Mouse (Mus musculus) adrenal gland, postnatal 36 days (tissue): ENCODE data around the gene Cfap73. TPM values are rescaled to one million over a fixed set of nuclear protein-coding genes. Genes with fewer than 3 reads are reported as not detected.

ENCODE experiments used
- DNase-seq, 2 experiments: peaks; one replicate each; pipeline ENCODE4 v3.0.0; 2021; ENCODE audit warnings: mixed read lengths in 1 of 2
- long read RNA-seq, 2 experiments: library from polyadenylated mRNA; stranded (forward); transcript quantifications; one replicate each; pipeline ENCODE4 v2.0.0; 2021; ENCODE audit warnings: borderline sequencing depth in 2 of 2
- total RNA-seq, 2 experiments: library from RNA; stranded (reverse); gene quantifications; 2 replicates each; pipeline ENCODE4 v1.2.3; 2021

The Cfap73 gene
- 1 to 10 TPM in 1 of 2 experiments, not detected in 1; 2.0 TPM for total RNA-seq
- long read RNA-seq, experiment 1, partial matches to known transcripts = 3 of 4 reads
- long read RNA-seq, experiment 1, other reads (novel, unspliced or antisense) = 1 of 4 reads
- long read RNA-seq, experiment 2 = 0 reads

DNA sequence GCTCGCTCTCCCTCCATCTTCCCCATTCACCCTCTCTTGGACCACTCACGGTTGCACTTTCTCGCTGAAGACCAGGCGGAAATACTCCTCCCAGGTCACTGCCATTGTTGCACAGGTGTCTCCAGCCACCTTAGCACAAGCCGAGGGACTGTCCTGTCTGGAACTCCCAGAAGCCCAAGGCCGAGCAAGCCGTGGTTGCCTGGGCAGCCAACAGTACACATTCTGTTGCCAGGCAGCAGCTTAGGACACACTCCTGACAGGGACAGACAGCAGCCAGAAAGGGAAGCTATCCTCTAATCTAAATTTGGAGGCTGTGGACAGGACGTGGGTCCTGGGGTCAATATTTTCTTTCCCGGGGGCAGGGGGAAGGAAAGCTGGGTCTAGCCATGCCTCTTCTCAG lies at the start of gene Cfap73:
Gene Cfap73 (minus strand): TSS at position 105 of the 400 bp plus-strand sequence.
- peak; percentile 74 to 79 for DNase-seq

DNA sequence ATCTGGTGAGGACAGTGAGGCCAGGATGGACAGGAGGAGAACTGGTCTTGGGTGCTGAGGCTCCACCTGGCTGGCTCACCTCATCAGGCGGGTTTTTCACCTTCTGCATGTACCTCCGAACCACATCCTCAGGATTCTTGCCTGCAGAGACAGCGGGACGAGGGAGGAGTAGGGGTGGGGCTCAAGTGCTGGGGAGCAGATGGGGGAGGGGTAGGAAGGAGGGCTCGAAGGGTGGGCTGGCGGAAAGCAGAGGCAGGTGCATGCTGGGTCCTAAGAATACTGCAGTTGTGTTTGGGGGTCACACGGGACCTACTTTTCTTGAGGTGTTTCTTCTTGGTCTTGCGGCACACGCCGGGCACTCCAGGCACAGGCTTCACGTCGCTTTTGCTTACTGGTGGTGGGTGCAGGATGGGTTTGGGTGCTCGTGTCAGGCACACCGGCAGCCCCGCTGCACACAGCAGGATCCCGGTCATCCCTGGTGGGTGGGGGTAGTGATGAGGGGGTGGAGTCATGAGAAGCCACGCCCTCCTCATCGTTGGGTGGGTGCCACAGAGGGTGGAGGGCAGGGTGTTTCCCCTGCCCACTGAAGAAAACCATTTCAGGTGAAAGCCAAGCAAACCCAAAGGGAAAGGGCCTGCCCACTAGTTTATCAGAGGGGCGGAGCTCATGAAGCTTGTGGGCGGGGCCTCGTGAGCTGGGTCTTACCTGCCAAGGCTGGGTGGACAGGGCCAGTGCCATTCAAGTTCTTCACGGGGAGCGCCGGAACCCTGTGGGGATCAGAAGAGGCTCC lies 49.1 kb upstream of the Cfap73 start:
- DNase-seq = no peak

DNA sequence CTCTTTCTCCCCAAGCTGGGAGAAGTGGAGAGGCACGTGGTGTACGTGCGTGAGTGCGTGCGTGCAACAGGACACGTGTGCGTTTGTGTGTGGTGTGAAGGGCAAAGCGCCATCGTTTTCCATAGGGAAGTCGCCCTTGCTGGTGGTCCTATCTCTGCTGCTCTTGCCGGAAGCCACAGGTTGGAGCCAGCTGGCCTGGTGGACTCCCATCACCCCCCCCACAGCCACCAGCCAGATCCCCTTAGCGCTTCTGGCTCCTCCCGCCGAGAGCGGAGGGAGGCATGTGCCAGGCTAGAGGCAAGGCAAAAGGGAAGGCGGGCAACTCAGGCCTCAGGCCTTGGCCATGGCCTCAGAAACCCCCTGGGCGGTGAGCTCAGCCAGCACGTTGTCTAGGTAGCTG lies 46.9 kb upstream of the Cfap73 start:
- DNase-seq = no peak

DNA sequence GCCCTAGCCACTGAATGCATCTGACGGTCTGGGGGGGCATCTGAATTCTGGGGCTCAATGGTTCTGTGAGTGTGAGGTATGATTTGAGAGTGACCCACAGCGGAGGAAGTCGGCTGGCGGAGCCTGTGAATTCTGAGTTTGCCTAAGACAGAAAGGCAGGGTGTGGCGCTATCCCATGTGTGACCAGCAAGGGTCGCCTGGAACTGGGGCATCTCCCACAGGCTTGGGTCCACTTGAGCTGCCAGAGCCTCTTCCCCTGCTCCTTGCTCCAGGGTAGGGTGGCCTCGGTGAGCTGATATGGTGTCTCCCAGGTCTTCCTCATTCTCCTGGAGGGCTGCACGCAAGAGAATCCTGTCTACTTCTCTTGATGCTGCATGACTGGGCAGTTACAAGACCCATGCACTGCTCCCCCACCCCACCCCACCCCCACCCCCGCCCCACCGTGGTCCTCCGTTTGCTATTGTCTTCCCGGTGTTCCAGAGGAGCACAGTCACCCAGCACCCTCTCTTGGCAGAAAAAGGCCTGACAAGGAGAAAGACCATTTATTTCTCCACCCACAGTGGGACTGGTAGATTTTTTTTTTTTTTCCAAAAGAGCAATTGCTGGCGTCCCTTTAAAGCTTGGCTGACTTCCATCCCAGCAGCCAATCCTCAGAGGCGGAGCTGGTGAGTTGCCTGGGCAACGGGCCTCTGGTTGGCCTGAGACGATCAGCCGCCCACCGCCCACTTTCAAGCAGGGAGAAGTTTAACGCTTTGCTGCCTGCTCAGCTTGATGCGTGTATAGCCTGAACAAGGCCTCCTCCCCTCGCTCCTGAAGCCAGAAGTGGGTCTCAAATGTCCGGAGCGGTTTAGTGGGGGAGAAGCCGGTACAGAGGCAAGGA lies 45.9 kb upstream of the Cfap73 start:
- peak; percentile 87 to 89 for DNase-seq

DNA sequence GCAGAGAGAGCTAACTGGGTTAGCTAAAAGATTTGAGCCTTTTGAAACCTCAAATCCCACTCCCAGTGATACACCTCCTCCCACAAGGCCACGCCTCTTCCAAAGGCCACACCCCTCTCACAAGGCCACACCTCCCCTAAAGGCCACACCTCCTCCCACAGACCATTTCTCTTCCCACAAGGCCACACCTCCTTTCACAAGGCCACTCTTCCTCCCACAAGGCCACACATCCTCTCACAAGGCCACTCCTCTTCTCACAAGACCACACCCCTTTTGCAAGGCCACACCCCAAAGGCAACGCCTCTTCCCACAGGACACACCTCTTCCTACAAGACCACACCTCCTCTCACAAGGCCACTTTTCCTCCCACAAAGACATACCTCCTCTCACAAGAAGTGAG lies 43.5 kb upstream of the Cfap73 start:
- DNase-seq = peak in 1 of 2 experiments; percentile 42

DNA sequence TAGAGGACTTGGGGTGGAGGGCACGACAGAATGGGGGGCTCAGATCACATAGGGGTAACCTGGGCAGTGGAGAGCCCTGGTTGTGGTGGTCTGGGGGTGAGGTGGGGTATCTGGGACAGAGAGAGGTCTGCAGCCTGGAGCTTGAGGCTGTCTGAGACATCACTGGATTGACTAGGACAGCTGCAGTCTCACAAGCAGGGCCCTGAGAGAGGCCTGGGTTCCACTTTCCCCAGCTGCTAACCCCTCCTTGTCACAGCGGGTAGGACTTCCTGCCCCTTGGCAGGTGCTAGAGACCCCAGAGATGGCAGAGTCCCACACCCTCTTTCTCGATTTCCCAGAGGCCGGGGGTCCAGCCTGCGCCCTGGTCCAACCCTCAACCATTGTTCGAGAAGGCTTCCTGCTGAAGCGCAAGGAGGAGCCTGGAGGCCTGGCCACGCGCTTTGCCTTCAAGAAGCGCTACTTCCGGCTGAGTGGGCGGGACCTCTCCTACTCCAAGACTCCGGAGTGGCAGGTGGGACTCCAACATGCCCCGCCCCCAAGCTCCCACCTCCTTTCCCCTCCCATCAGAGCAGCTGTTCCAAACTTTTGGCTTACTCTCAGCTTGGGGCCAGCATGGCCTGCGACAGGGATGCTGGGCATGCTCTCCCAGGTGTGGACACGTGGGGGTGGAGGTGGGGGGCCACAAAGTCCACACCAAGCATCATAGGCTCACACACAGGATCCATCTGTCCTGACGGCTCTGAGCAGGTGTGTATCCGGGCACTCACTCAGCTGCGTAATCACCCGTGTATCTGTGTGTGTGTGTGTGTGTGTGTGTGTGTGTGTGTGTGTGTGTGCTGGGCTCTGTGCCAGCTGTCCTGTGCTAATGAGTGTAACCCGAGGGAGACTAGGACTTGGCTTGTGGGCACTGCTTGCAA lies 40.5 kb upstream of the Cfap73 start:
- no peak for DNase-seq

DNA sequence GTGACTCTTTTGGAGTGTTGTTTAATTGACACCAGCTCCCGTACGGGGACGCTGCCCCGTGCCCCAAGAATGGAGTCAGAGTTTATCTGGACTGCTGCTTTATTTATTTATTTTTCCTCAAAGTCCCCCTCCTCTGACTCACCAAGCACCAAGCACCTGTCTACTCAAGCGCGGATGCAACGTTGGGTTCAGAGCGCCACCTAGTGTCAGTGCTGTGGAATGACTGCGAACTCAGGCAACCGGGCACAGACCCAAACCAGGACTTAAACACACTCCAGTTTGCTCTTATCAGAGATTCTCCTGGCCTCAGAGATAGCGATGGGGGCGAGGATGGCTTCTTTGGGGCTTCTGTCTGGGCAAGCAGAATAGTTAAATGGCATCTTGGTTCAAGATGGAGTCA lies 39.6 kb upstream of the Cfap73 start:
- peak; percentile 75 to 77 for DNase-seq

DNA sequence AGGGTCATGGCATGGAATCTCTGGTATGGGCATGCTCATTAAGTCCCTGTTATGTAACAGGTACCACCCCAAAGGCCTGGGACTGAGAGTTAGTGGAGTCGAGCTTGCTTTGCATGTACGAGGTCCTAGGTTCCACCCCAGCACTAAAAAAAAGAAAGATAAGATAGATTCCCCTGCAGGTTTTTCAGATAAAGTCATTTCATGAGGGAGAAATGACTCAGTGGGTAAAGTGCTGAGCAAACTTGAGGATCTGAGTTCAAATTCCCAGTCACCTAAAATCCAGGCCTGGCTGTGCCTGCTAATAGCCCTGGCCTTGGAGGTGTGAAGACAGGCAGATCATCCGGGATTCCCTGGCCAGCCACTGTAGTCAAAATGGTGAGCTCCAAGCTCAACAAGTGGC lies 37.8 kb upstream of the Cfap73 start:
- no peak for DNase-seq

DNA sequence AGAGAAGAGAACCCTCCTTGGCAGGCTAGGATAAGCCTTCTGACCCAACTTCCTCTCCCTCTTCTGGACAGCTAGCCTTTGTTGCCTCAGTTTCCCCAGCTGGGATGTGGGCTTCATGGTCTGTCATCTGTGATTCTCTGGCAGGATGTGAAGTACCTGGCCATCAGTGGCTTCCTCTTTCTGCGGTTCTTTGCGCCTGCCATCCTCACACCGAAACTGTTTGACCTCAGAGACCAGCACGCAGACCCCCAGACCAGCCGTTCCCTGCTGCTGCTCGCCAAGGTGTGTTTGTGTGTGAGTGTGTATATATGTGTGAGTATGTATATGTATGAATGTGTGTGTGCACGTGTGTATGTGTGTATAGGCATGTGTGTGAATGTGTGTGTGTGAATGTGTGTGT lies 36.1 kb upstream of the Cfap73 start:
- DNase-seq = no peak

DNA sequence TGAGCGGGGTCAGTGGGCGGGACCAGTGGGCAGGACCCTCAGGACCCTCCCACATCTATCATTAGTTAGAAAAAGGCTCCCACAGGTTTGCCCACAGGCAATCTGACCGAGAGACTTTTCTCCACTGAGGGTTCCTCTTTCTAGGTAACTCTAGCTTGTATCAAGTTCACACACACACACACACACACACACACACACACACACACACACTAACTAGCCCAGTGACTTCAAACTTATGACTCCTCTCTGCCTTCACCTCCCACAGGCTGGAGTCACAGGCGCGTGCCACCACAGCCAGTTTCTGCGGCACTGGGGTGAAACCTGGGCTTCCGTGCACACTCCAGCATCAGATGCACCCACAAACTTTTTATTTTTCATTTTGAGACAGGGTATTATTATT lies 34.7 kb upstream of the Cfap73 start:
- DNase-seq = no peak

DNA sequence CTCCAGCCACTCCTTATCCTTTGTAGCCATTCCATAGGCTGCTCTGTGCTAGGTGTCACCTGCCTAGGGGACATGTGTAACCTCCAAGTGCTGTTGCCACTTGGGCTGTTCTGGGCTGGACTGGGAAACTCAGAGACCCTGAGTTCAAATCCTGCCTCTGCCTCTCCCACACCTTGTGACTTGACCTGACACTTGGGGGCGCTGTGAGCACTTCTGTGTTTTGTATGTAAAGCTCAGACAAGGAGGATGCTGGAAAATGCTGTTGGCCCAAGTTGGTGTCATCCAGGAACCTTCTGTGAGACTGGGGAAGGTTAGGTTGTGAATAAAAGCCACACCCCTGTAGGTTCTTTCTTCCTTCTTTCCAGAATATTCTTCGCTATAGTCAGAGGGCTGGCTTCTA lies 30.9 kb upstream of the Cfap73 start:
- no peak for DNase-seq

DNA sequence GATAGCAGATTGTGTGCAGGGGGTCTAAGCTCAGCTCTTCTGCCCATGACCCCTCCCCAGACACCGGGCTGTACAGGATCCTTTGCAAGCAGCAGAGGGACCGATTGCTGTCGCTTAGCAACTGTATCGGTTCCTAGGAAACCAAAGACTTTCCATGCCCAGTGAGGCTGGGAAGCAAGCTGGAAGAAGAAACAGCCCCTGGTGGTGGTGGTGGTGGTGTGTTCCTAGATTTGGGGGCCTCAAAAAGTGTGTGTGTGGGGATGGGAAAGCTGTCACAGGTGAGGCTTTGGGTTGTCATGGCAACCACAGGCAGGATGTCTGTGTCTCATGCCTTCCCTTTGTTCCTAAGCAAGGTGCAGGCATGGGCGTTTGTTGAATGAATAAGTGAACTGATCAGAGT lies 26.8 kb upstream of the Cfap73 start:
- DNase-seq = no peak

DNA sequence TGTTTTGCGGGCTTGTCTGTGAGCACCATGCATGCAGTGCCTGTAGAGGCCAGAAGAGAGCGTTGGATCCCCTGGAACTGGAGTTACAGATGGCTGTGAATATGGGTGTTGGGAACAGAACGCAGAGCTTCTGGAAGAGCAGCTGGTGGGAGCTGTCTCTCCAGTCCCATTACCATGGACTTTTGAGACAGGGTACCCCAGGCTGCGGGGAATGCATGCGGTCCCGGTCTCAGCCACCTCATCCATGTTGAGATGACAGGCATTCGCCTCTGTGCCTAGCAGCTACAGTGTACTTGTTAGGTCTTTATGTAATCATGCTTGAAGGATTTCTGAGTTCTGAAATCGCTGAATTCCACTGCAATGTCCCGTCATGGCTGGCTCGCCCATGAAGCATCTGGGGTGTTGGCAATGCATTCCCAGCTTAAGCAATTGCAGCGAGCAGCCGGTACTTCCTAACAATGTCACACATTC lies 22.3 kb upstream of the Cfap73 start:
- DNase-seq = no peak

DNA sequence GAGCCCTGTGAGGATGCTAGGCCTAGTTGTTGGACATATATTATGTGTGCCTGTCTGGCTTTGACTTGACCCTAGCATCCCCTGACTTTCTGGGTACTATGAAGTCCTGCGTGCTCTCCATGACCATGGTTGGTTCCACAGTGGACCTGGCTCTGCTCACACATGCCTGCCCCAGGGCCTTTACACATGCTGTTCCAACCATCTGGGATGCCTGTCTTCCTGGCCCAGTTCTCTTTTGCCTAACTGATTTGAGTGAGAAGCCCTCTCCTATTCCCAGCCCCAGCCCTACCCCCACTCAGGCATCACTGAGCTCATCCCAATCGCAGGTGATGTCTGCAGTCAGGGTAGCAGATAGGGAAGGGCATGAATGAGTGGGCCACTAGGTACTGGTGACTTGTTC lies 19.8 kb upstream of the Cfap73 start:
- no peak for DNase-seq

DNA sequence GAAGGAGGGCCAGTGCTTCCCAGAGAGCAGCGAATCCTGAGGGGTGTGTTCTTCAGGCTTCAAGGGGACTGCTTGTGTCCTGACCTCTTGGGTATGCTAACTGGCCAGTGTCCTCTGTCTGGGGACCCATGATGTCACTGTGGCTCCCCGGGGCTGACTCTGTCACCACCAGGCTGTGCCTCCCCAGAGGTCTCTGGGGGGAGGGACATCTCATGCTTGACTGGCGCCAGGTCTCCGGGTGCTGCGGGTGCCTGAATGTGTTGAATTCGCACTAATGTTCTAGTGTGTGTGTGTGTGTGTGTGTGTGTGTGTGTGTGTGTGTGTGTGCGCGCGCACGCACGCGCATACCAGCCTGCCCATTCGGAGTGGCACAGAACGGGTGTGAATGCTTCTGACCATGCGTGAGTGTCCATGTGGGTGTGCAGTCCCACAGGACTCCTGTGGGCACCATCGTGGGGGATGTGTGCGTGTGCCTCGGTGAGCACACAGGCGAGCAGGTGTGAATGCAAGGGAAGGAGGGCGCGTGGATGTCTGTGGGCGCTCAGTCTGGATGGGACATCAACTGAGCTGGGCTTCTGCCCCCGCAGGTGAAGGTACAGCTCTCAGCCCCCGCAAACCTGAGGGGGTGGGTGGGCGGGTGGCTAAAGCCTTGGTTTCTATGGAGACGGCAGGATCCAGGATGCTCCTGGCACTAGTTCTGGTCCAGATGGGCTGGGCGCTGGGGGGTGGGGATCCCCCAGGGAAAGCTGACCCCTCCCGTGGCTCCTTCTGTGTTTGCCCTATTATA lies 19.1 kb upstream of the Cfap73 start:
- DNase-seq = no peak

DNA sequence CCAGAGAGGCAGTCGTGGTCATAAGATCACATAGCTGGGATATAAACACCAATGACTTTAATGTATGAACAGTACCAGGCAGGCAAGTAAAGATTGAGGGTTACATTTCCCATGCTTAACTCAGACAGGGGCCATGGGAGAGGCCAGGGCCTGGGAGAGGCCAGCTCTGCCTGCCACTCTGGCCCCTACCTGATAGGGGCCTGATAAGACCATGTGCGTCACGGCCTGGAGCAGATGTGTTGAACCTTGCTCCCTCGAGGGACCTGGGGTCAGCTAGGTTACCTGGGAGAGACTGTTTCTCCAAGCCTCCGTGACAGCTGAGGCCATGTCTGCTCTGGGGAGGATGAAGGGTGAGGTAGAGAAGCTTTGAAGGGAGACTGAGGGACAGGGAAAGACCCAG lies 17.2 kb upstream of the Cfap73 start:
- no peak for DNase-seq

DNA sequence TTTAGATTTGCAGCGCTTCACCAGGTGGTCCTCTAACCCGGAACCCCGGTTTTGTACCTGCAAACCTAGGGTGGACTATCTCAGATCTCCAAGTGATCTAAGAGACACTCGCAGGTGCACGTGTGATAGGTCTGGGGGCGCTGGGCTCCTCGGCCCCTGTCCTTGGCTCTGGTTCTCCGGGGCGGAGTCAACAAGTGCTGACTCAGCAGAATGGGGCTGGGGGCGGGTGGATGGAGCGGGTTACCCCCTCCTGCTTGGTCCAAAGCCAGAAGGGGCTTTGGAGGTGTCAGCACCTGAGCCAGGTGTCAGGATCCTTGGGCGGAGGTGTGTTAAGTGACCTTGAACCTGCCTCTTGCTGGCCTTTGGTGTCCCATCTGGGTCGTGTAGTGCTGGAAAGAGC lies 15.9 kb upstream of the Cfap73 start:
- no peak for DNase-seq

DNA sequence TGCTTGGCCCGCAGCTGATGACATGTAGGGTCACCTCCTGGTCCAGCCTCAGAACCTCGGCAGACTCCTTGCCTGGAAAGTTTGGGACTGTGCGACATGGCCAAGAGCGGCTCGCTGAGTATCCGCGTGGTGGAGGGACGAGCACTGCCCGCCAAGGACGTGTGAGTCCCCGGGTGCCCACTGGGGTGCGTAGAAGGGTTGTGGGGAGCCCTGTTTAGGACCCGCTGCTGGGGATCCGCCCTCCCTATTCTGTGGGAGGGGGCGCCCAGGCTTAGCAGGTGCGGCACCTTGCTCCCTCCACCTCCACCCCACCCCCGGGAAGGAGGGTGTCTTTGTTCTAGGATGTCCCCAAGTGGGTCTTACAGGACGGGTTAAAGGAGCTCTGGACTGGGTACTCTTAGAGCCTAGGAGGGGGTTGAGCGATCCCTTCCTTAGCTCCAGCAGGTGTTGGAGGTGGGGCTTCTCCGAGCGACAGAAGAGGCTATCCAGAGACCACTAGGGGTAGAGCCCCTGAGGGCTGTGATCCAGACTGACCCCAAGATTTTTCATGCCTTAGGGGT lies 15.4 kb upstream of the Cfap73 start:
- DNase-seq = peak in 1 of 2 experiments; percentile 24

DNA sequence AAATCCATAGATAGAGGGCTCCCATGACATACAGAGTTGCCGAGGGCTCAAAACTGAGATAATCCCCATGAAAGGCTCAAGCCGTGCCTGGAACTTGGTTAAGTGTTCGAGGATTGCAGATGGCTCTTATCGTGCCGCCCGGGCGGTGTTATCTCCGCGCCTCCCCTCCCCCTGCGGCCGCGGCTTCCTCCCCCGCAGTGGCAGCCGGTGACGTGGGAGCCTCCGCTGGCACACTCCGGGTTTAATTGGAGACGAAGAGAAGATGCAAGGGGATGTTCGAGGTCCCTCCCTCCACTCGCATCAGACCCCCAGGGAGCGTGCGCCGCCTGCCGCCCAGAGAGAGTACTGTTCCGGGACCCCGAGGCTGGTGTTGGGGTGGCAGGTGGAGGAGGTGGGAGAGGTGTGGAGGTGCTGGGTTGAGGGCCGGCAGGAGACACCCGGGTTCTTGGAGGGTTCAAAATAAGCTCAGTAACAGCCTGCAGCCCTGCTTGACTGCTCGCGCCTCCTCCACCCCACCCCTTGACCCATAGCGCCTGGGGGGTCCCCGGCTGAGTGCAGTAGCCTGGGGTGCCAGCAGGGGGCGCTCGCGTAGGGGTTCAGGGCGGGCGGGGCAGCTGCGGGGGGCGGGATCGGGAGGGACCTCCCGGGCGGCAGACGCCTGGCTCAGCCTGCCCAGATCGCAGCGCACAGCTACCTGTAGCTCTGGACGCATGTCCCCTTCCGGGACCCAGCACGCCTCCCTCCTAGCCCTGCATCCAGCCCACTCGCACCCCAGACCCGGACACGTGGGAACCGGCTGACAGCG lies 14.7 kb upstream of the Cfap73 start, which contains the start of gene Rasal1:
Gene Rasal1 (plus strand): TSS at position 244 of the 805 bp plus-strand sequence.
- peak; percentile 73 to 83 for DNase-seq
